Mouse (Mus musculus): ENCODE measurements around the gene Nek11.

Gene Nek11

GRCm38 (mm10) chr9:105395218-105395627 lies at the start of gene Nek11, which contains the start of gene Aste1:
Gene Nek11, minus strand, starts transcription at chr9:105395524.
Gene Aste1, plus strand, starts transcription at chr9:105395392.
- TF ChIP-seq GATA4 (IDR thresholded peaks at IDR 0.05; ENCODE audit: insufficient replicate concordance, low read length): no peak

DNA sequence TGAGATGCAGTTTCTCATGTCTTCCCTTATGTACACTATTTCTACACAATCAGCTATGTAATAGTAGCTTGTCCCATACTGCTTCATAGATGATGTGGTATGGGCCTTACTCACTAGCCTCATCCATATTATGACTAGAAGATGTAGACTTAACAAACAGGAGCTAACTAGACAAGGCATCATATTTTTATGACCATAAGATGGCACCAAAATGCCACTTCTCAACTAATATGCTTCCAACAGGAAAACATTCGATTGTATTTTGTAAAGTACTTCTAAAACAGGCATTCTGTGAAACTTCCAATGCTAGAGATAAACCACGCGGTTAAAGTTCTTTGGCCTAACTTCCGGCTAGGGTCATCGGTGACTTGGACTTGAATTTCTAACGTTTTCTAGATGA lies 13.2 kb upstream of the Nek11 start:
- TF ChIP-seq GATA4 (IDR thresholded peaks at IDR 0.05; ENCODE audit: insufficient replicate concordance, low read length): no peak

DNA sequence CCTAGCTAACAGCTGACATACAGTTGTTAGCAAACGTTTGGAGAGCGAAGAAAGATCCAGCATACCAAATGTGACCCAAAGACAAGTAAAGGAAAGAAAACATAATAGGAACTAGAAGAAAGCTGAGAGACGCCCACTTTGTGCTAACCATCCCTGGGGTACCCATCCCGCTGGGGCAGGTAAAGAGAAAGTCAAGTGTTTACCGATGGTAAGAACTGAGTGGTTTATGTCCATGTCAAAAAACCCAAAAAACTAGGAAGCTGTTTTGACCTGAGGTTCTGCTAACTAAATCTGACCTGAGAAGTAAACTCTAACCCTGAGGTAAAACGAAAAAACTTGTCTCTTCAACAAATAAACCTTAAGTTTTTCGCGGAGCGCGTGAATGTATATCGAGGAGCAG lies 604 bp downstream of the Nek11 start:
- no peak for TF ChIP-seq GATA4 (IDR thresholded peaks at IDR 0.05; ENCODE audit: insufficient replicate concordance, low read length)

DNA sequence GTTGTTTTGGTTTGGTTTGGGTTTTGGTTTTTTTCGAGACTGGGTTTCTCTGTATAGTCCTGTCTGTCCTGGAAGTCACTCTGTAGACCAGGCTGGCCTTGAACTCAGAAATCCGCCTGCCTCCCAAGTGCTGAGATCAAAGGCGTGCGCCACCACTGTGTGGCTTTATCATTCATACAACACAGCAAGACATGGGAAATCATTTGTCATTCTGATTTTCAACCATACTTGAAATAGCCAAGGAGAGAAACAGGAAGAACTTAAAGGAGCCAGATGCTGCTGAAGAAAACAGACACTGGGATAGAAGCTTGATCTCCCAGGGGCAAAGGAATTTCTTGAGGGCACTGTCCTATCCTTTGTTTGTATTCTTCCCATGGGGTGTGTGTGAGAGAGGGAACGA lies 4.7 kb downstream of the Nek11 start:
- no peak for TF ChIP-seq GATA4 (IDR thresholded peaks at IDR 0.05; ENCODE audit: insufficient replicate concordance, low read length)

GRCm38 (mm10) chr9:105389289-105389688 lies 6.0 kb downstream of the Nek11 start:
- no peak for TF ChIP-seq GATA4 (IDR thresholded peaks at IDR 0.05; ENCODE audit: insufficient replicate concordance, low read length)

- no peak for TF ChIP-seq GATA4 (IDR thresholded peaks at IDR 0.05; ENCODE audit: insufficient replicate concordance, low read length)
Observed at GRCm38 (mm10) chr9:105387403-105387802, 7.9 kb downstream of the Nek11 start.

GRCm38 (mm10) chr9:105379533-105380145 lies 15.7 kb downstream of the Nek11 start:
- no peak for TF ChIP-seq GATA4 (IDR thresholded peaks at IDR 0.05; ENCODE audit: insufficient replicate concordance, low read length)

- TF ChIP-seq GATA4 (IDR thresholded peaks at IDR 0.05; ENCODE audit: insufficient replicate concordance, low read length): no peak
Observed at GRCm38 (mm10) chr9:105377622-105378021, 17.7 kb downstream of the Nek11 start.

GRCm38 (mm10) chr9:105376954-105377530 lies 18.3 kb downstream of the Nek11 start:
- no peak for TF ChIP-seq GATA4 (IDR thresholded peaks at IDR 0.05; ENCODE audit: insufficient replicate concordance, low read length)

- TF ChIP-seq GATA4 (IDR thresholded peaks at IDR 0.05; ENCODE audit: insufficient replicate concordance, low read length): no peak
Observed at GRCm38 (mm10) chr9:105376411-105376810, 18.9 kb downstream of the Nek11 start.

- TF ChIP-seq GATA4 (IDR thresholded peaks at IDR 0.05; ENCODE audit: insufficient replicate concordance, low read length): no peak
Observed at GRCm38 (mm10) chr9:105374361-105374760, 21.0 kb downstream of the Nek11 start.

- no peak for TF ChIP-seq GATA4 (IDR thresholded peaks at IDR 0.05; ENCODE audit: insufficient replicate concordance, low read length)
Observed at GRCm38 (mm10) chr9:105368605-105369004, 26.7 kb downstream of the Nek11 start.

- no peak for TF ChIP-seq GATA4 (IDR thresholded peaks at IDR 0.05; ENCODE audit: insufficient replicate concordance, low read length)
Observed at GRCm38 (mm10) chr9:105366199-105366598, 29.1 kb downstream of the Nek11 start.

DNA sequence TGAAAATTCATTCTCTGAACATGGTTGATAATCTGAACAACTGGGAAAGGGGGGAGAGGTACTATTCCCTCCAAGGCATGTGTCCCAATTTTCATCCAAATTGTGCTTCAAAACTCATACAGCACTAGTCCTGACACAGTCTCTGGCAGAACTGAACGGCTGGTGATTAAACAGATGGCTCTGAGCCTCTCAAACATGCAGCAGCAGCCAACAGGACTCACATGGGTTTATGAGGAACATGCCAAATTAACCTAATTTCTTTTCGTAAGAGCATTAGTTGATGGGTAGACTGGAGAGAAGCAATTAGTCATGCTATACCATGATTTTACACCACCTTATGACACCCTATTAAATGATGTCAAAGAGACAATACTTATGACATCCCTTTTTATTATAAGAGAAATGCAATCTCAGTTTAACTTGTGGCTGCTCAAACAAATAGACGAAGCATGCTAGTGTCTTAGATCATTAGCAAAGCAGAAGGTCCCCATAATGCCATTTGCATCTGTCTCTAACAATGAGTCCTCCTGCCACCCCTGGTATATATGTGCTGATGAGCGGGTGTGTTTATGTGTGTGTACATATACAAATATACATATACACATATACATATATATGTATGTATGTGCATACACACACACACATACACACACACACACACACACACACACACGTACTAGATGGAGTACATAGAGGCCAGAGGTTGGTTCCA lies 31.6 kb downstream of the Nek11 start:
- TF ChIP-seq GATA4 (IDR thresholded peaks at IDR 0.05; ENCODE audit: insufficient replicate concordance, low read length): no peak

- TF ChIP-seq GATA4 (IDR thresholded peaks at IDR 0.05; ENCODE audit: insufficient replicate concordance, low read length): no peak
Observed at GRCm38 (mm10) chr9:105362181-105362580, 33.1 kb downstream of the Nek11 start.

DNA sequence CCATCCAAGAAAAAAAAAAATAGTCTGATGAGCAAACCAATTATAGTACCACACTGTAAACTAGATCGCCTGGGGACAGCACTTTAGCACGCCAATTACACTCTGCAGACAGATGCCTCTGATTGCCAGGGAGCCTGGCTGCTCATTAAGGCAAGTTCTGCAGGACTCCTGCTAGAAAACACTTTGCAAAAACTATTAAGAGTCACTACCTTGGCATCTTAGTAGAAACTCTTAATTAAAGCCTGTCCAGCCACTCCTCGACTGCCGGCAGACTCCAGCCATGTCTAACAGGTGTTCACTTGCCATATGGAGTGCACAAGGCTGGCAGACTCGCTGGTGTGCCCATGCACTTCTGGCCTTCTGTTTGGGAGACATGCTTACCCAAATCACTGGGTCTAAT lies 46.3 kb downstream of the Nek11 start:
- TF ChIP-seq GATA4 (IDR thresholded peaks at IDR 0.05; ENCODE audit: insufficient replicate concordance, low read length): no peak
